Mouse (Mus musculus): ENCODE data around the gene Gatad2b.

DNA sequence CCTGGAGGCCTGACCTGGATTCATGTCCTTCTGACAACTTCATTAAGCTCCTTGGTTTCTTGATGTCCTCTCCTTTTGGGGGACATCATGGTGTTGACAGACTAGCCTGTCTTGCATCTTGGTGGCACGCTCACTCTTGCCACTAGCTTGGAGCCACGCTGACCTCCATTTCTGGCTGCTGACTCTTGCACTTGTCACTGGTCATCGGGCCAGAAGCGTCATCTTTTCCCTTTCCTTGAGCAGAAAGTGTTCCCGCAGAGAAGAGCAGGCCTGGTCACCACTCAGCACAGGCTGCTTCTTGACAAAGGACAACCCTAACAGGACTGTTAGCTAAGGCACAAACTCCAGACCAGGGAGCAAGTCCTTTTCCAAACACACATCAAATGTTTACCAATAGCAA lies 113.4 kb downstream of the Gatad2b start:
- TF ChIP-seq CTCF (IDR thresholded peaks at IDR 0.05; ENCODE audit: insufficient read depth, low read length) (no peak), POLR2A (IDR thresholded peaks at IDR 0.05; ENCODE audit: borderline replicate concordance, extremely low read depth, low read depth, low read length) (no peak)
